Mouse (Mus musculus) lung, postnatal 0 days (tissue): ENCODE data around the gene Tanc1.

Experiments used
- CTCF ChIP-seq: IDR thresholded peaks from 2 replicates; pipeline ENCODE4 v1.5.1; 2016; ENCODE audit warnings: antibody characterized with exemption, mild to moderate bottlenecking
- EP300 ChIP-seq: IDR thresholded peaks from 2 replicates; pipeline ENCODE4 v1.6.1; 2016; ENCODE audit warnings: antibody characterized with exemption, mild to moderate bottlenecking, control low read depth

DNA sequence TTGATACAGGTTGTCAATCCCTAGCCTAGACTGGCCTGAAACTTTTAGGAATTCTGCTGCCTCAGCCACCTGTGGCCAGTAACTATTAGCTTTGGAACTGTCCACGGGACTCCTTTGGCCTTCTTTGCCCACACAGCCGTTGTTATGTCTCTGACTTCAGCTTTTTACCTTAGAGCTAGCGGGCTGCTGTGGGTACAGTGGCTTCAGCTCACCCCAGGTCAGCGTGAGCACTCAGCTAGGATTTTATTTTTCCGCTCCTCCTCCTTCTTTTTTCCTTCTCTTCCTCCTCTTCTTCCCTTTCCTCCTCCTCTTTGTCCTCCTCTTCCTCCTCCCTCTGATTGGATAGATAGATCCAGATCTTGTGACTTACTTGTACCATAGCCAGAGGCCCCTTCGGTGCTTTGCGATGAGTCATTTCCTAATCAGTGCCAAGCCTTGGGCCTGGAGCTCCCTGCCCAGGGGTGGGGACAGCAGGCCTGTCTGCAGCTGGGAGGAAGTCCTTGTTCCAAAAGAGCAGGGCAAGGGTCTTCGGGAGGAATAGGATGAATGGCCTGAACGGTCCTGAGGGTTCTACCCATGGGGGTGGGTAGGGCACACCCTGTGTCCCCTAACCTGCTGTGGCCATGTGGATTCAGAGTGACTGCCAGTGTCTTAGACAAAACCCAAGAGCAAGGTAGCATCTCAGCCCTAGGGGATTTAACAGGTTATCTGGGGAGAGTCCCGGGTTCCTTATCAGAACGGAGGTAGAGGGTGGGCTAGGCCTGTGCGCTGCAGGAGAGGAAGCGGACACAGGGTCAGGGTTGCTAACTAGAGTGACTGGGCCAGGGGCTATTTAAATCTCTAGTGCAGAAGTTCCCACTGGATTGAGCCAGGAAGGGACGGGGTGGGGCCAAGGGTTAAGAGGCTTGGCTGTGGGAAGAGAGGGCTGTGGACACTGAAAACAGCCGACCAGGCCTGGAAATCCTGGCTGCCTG is 58.5 kb downstream of the Tanc1 start:
- TF ChIP-seq CTCF (no peak), EP300 (peak; percentile 74)
